Mouse (Mus musculus): ENCODE measurements around the gene Dctn3. TPM values are rescaled to one million over a fixed set of nuclear protein-coding genes. Genes with fewer than 3 reads are reported as not detected.

Dctn3 gene
- polyA plus RNA-seq, 1 experiment from 2014 or later = 313 TPM

DNA sequence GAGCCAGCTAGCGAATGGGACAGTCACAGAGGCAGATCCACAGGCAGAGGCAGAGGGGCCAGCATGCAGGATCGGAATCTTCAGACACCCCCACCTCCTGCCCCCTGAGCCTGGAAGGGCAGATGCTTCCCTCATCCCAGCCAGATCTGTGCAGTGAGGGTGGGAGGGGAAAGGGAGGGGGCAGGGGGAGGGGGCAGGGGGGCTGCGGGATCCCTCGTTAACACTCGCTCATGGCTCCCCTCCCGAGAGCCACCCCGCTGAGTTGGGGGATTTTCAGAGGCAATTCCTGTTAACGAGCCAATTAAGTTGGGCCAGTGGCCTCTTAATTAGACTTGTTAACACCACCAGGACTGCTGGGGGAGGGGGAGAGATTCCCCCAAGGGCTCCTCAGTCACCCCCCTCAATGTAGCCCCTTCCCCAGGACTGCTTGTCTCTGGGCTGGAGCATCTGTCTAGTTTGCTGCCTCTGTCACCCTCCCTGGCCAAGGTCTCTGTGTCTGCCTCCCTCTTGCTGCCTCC is 50.9 kb downstream of the Dctn3 start:
- Histone ChIP-seq H3K9ac (ENCODE audit: low read depth, low read length) (peak overlapping the region; percentile 33; the same call in 1 of the 2 replicates), H3K27me3 (ENCODE audit: control insufficient read depth, insufficient read depth, low read depth, low read length) (no peaks in the 10 kb centered on the region), H3K4me1 (ENCODE audit: control insufficient read depth, insufficient read depth, low read length) (peaks cover 34% of the 10 kb centered on the region), H3K36me3 (ENCODE audit: control insufficient read depth, insufficient read depth, low read length) (no peaks in the 10 kb centered on the region), H3K27ac (ENCODE audit: low read length) (no peak overlapping the region), H3K9me3 (replicated peaks; ENCODE audit: control insufficient read depth, low read length, poor library complexity, severe bottlenecking) (no peaks in the 10 kb centered on the region), H3K4me2 (ENCODE audit: low read length) (no peak overlapping the region), H3K4me3 (ENCODE audit: low read depth, low read length) (no peak overlapping the region)
- peak; percentile 47 for ATAC-seq
- 5% methylated on average over 7 of the region's 8 CpGs for WGBS

DNA sequence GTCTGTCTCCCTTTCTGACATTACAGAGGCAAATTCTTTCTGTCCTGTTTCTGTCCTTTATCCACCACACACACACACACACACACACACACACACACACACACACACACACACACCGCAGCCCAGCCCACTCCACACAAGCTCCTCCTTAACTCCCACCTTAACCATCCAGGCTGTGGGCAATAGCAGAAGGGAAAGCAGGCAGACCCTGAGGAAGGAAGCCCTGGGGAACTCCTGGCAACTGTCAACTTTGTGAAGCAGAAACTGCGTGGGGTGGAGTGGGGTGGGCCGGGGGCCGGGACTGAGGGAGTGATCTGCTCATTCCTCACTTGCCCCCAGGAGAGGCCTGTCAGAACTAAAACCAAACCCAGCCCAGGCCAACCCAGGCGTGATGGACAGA is 51.5 kb downstream of the Dctn3 start:
- Histone ChIP-seq H3K4me1 (ENCODE audit: control insufficient read depth, insufficient read depth, low read length) (peaks cover 29% of the 10 kb centered on the region), H3K4me3 (ENCODE audit: low read depth, low read length) (no peak overlapping the region), H3K27me3 (ENCODE audit: control insufficient read depth, insufficient read depth, low read depth, low read length) (no peaks in the 10 kb centered on the region), H3K9ac (ENCODE audit: low read depth, low read length) (0 out of 2 replicates have a peak overlapping the region, but pooled peaks have one; percentile 33), H3K4me2 (ENCODE audit: low read length) (no peak overlapping the region), H3K27ac (ENCODE audit: low read length) (no peak overlapping the region), H3K36me3 (ENCODE audit: control insufficient read depth, insufficient read depth, low read length) (no peaks in the 10 kb centered on the region), H3K9me3 (replicated peaks; ENCODE audit: control insufficient read depth, low read length, poor library complexity, severe bottlenecking) (no peaks in the 10 kb centered on the region)
- 33% methylated on average over 5 of the region's 5 CpGs for WGBS
- peak; percentile 2; the same call in 1 of the 2 replicates for ATAC-seq

DNA sequence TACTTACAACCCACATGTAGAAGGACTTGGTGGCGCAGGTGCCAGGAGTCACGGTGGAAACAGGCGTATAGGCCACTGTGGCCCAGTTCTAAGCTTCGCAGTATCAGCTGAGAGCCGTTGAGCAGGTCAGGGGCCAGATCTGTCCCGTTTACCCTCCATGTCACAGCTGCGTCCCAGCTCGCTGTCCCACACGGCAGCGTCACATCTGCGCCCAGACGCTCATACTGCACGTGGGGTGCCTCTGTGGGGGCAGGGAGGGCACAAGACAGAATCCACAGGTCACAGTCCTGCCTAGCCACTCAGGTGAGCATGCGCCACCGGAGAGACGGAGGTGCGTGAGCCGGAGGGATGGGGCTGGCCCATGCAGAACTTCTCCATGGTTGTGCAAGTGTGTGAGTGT is 52.1 kb downstream of the Dctn3 start:
- H3K9ac ChIP-seq (ENCODE audit: low read depth, low read length) = no peak overlapping the region
- 74% methylated on average over 18 of the region's 18 CpGs for WGBS
- H3K4me3 ChIP-seq (ENCODE audit: low read depth, low read length) = no peak overlapping the region
- no peak overlapping the region for H3K27ac ChIP-seq (ENCODE audit: low read length)
- ATAC-seq = no peak
- peaks cover 22% of the 10 kb centered on the region for H3K4me1 ChIP-seq (ENCODE audit: control insufficient read depth, insufficient read depth, low read length)
- no peaks in the 10 kb centered on the region for H3K27me3 ChIP-seq (ENCODE audit: control insufficient read depth, insufficient read depth, low read depth, low read length)
- H3K36me3 ChIP-seq (ENCODE audit: control insufficient read depth, insufficient read depth, low read length) = no peaks in the 10 kb centered on the region
- H3K4me2 ChIP-seq (ENCODE audit: low read length) = no peak overlapping the region
- H3K9me3 ChIP-seq (replicated peaks; ENCODE audit: control insufficient read depth, low read length, poor library complexity, severe bottlenecking) = no peaks in the 10 kb centered on the region

DNA sequence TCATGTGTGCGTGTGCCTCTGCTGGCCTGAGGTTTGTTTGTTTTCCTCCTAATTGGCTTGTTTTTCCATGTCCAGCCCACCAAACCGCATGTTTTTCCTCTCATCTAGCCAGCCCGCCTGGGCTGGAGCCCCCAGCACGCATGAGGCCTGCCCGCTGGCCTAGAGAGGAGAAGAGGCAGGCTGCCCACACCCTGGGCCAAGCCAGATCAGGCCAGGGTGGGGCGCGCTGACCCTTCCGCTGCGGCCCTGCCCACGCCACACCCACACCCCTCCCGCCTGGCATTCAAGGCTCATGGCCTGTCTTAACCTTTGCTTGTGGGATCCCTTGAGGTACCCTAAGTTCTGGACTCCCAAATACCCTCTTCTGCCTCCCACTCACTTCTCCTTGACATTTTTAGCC is 56.3 kb downstream of the Dctn3 start:
- Histone ChIP-seq H3K4me3 (ENCODE audit: low read depth, low read length) (no peak overlapping the region), H3K4me1 (ENCODE audit: control insufficient read depth, insufficient read depth, low read length) (peaks cover 7% of the 10 kb centered on the region; the same call in 1 of the 2 replicates), H3K9me3 (replicated peaks; ENCODE audit: control insufficient read depth, low read length, poor library complexity, severe bottlenecking) (no peaks in the 10 kb centered on the region), H3K9ac (ENCODE audit: low read depth, low read length) (no peak overlapping the region), H3K36me3 (ENCODE audit: control insufficient read depth, insufficient read depth, low read length) (no peaks in the 10 kb centered on the region), H3K27ac (ENCODE audit: low read length) (no peak overlapping the region), H3K4me2 (ENCODE audit: low read length) (no peak overlapping the region), H3K27me3 (ENCODE audit: control insufficient read depth, insufficient read depth, low read depth, low read length) (no peaks in the 10 kb centered on the region)
- no peak for ATAC-seq
- 88% methylated on average over 11 of the region's 11 CpGs for WGBS

DNA sequence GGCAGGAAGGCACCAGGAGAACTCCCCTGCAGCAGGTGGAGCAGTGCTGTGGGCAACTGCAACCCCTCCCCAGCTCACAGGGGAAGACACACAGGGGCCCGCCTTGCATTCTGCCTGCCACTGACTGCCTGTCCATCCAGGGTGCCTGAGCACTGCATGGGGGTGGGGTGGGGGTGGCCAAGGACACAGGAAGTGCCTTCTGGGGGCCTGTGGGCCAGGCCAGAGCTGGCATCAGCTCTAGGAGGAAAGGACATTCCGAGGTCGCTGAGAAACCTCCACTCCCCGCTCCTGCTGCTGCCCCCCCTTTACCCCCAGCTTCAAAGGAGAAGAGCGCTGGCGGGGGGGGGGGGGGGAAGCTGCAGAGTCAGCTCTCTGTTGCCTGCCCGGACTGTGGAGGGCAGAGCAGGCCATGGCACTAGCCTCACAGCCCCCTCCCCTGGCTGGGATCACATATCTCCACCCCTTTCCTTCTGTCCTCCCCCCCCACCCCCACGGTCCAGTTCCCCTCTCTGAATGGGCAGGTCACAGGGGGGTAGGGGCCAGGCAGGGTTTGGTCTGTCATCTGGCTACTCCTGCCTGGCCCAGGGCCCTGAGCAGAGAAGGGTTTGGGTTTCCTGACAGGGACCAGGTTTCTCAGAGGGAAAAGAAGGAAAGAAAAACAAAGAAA is 57.8 kb downstream of the Dctn3 start:
- H3K4me3 ChIP-seq (ENCODE audit: low read depth, low read length) = no peak overlapping the region
- no peak overlapping the region for H3K27ac ChIP-seq (ENCODE audit: low read length)
- 8% methylated on average over 5 of the region's 8 CpGs for WGBS
- H3K4me1 ChIP-seq (ENCODE audit: control insufficient read depth, insufficient read depth, low read length) = peaks cover 6% of the 10 kb centered on the region; the same call in 1 of the 2 replicates
- H3K9ac ChIP-seq (ENCODE audit: low read depth, low read length) = peak overlapping the region; percentile 34; the same call in 1 of the 2 replicates
- no peak for ATAC-seq
- H3K9me3 ChIP-seq (replicated peaks; ENCODE audit: control insufficient read depth, low read length, poor library complexity, severe bottlenecking) = no peaks in the 10 kb centered on the region
- no peak overlapping the region for H3K4me2 ChIP-seq (ENCODE audit: low read length)
- H3K27me3 ChIP-seq (ENCODE audit: control insufficient read depth, insufficient read depth, low read depth, low read length) = no peaks in the 10 kb centered on the region
- H3K36me3 ChIP-seq (ENCODE audit: control insufficient read depth, insufficient read depth, low read length) = no peaks in the 10 kb centered on the region

Other genes with a start within 250 kb of the Dctn3 start
- 7.4 and 11.6 TPM in 2 replicates for gene AI464131, start 220.1 kb downstream of the Dctn3 start, polyA plus RNA-seq (2015; fragmentation: Nextera tagmentation; extraction: Ambion mirVana)
- 15.1 and 18.5 TPM in 2 replicates for gene 1110017D15Rik, start 205.8 kb downstream of the Dctn3 start, polyA plus RNA-seq (2015; fragmentation: Nextera tagmentation; extraction: Ambion mirVana)
- gene Fam219a, start 153.6 kb downstream of the Dctn3 start, polyA plus RNA-seq (2015; fragmentation: Nextera tagmentation; extraction: Ambion mirVana) = 16.4 and 21.7 TPM in 2 replicates
- 1.4 and 2.6 TPM in 2 replicates for gene Dnaic1, start 153.4 kb downstream of the Dctn3 start, polyA plus RNA-seq (2015; fragmentation: Nextera tagmentation; extraction: Ambion mirVana)
- gene Enho, start 82.8 kb downstream of the Dctn3 start, polyA plus RNA-seq (2015; fragmentation: Nextera tagmentation; extraction: Ambion mirVana) = 103 and 120 TPM in 2 replicates
- 28.1 and 28.3 TPM in 2 replicates for gene Cntfr, start 26.1 kb downstream of the Dctn3 start, polyA plus RNA-seq (2015; fragmentation: Nextera tagmentation; extraction: Ambion mirVana)
- gene Il11ra1, start 23.2 kb downstream of the Dctn3 start, polyA plus RNA-seq (2015; fragmentation: Nextera tagmentation; extraction: Ambion mirVana) = 31.5 and 36.3 TPM in 2 replicates
- 52.3 and 52.4 TPM in 2 replicates for gene Rpp25l, start 9.6 kb downstream of the Dctn3 start, polyA plus RNA-seq (2015; fragmentation: Nextera tagmentation; extraction: Ambion mirVana)
- gene Arid3c, start 8.0 kb upstream of the Dctn3 start, polyA plus RNA-seq (2015; fragmentation: Nextera tagmentation; extraction: Ambion mirVana) = 0.58 and 1.2 TPM in 2 replicates
- gene Galt, start 32.1 kb upstream of the Dctn3 start, polyA plus RNA-seq (2015; fragmentation: Nextera tagmentation; extraction: Ambion mirVana) = 52.5 and 58.9 TPM in 2 replicates
- 57.3 and 65.1 TPM in 2 replicates for gene Sigmar1, start 33.0 kb upstream of the Dctn3 start, polyA plus RNA-seq (2015; fragmentation: Nextera tagmentation; extraction: Ambion mirVana)
- gene Ccl27a, start 51.1 kb upstream of the Dctn3 start, polyA plus RNA-seq (2015; fragmentation: Nextera tagmentation; extraction: Ambion mirVana) = 290 and 302 TPM in 2 replicates
- gene Gm21541, start 180.4 kb upstream of the Dctn3 start, polyA plus RNA-seq (2015; fragmentation: Nextera tagmentation; extraction: Ambion mirVana) = not detected in 2 replicates
- gene Gm20878, start 218.4 kb upstream of the Dctn3 start, polyA plus RNA-seq (2015; fragmentation: Nextera tagmentation; extraction: Ambion mirVana) = 13.8 and 14.3 TPM in 2 replicates
- gene Fam205a4, start 242.9 kb upstream of the Dctn3 start, polyA plus RNA-seq (2015; fragmentation: Nextera tagmentation; extraction: Ambion mirVana) = 1.7 and 2.1 TPM in 2 replicates

Measured in midbrain, embryonic 16.5 days (tissue).